Mouse (Mus musculus) spleen, adult 2 months (tissue): Measurements from ENCODE around the gene Grk2.

Experiments
- CTCF ChIP-seq: fragments of 200-500 bp; IDR thresholded peaks from 2 replicates; pipeline ENCODE4 v1.5.1; 2011; ENCODE audit warnings: mild to moderate bottlenecking, inconsistent platforms; ENCODE audit not compliant: insufficient read depth, insufficient read length, insufficient replicate concordance; ENCODE audit errors: extremely low read depth
- POLR2A ChIP-seq: fragments of 200-500 bp; IDR thresholded peaks from 2 replicates; pipeline ENCODE4 v1.6.1; 2011; ENCODE audit warnings: low read depth, low read length, inconsistent platforms

- TF ChIP-seq POLR2A (no peak), CTCF (no peak)
Observed at GRCm38 (mm10) chr19:4322134-4322533, 16.1 kb upstream of the Grk2 start.
